Mouse (Mus musculus): Measurements from ENCODE around the gene Aqp5.

The Aqp5 gene

DNA sequence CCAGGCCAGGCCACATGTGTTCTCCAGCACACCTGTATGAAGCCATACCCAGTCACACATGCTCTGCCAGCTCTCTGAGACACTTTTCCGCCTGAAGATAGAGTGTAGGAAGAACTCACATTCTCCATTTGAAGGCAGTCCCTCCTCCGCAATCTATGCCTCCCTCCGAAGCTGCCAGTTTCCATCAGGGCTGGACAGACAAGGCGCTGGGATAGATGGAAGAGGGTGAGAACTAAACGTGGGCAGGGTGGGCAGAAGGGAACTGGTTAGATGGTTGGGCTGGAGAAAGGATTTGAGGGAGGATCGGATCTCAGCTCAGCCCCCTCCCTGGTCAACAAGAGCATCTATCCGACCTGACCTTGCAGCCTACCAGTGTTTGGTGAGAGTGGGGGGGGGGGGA lies 6.3 kb downstream of the Aqp5 start:
- no peak for DNase-seq

- no peak for DNase-seq
These were observed 7.0 kb downstream of the Aqp5 start for GRCm38 (mm10) chr15:99597596-99597995.

- DNase-seq, result no peak
These were observed 8.9 kb downstream of the Aqp5 start for GRCm38 (mm10) chr15:99599245-99600070.

DNA sequence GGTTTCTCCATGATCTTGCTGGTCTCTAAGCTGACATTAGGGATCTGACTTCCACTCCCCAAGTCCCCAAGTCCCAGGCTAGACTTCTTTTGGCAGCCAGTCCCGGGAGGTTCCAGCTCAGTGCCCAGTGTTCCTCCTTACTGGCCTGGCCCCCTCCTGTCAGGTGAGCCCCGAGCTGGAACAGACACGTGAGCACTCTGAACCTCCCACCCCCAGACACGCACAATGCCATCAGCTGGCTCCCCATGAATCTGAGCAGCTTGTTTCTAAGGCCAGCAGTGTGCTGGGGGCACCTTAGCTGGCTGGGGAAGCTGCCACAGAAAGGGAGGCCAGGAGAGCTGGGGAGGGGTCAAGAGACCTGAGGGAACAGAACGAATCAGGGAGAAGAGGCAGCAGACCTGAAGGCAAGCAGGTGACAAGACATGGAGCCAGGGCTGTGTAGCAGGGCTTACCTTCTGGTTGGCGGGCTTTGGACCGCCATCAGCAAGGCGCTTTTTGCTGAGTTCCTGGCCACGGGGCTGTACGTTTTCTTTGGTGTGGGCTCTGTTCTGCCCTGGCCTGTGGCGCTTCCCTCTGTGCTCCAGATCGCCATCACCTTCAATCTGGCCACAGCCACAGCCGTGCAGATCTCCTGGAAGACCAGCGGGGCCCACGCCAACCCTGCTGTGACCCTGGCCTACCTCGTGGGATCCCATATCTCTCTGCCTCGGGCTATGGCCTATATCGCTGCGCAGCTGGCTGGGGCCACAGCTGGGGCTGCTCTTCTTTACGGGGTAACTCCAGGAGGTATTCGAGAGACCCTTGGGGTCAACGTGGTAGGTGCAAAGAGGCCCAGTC lies 10.6 kb downstream of the Aqp5 start, which contains the start of gene Aqp6:
Gene Aqp6, plus strand, starts transcription at position 415 of the 837 bp plus-strand sequence.
- DNase-seq, result no peak

GRCm38 (mm10) chr15:99601823-99602120 lies 11.2 kb downstream of the Aqp5 start:
- no peak for DNase-seq

DNA sequence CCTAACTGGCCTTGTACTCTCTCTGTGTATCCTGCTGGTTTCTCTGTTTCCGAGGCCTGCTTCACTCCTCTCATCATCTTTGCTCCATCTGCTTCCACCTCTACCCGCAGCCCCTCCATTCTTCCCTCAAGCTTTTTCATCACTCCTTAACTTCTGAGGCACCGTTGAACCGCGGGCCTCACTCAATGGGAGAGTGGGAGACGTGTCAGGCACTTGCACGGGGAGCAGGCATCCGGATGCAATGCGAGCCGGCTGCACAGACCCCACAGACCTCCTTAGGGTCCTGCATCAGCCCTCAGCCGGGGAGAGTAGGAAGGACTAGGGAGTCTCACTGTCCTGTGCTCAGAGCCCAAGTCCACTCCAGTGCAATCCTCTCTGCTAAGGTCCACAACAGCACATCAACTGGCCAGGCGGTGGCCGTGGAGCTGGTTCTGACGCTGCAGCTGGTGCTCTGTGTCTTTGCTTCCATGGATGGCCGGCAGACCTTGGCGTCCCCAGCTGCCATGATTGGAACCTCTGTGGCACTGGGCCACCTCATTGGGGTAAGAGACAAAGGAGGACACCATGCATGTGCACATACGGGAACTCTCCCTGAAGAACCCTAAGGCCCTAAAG lies 11.7 kb downstream of the Aqp5 start:
- no peak for DNase-seq

DNA sequence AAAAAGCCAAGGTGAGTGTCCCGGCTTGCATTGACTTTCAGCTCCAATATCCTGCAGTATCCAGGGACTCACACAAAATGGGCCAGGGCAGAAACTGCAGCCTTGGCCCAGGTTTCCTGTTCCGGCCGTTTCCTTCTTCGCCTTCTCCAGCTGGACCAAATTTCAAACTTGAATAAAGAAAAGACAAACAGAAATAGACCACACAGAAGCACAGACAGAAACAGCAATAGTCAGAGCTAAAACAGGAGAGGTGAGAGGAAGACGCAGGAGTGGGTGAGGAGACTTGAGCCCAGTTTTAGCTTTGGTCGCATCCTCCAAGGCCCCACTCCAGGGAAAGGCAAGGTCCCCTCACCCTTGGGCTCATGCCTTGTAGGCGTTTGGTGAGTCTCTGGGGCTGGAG lies 12.6 kb downstream of the Aqp5 start:
- no peak for DNase-seq

DNA sequence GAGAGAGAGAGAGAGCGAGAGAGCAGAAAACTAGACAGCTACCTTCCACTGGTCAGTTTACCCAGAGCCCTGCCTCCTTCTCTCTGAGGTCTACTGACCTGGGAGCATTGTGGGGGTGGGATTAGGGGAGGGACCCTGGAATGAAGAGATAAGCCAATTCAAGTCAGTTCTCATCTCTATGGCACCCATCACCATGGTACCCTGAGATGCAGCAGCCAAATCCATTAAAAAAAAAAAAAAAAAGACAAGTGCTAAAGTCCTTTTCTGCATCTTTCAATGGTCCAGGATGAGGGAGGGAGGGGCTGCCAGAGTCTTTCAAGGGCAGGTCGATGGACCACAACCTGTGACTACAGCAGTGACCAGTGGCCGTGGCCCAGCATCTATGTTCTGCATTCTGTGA lies 15.0 kb downstream of the Aqp5 start:
- no peak for DNase-seq

DNA sequence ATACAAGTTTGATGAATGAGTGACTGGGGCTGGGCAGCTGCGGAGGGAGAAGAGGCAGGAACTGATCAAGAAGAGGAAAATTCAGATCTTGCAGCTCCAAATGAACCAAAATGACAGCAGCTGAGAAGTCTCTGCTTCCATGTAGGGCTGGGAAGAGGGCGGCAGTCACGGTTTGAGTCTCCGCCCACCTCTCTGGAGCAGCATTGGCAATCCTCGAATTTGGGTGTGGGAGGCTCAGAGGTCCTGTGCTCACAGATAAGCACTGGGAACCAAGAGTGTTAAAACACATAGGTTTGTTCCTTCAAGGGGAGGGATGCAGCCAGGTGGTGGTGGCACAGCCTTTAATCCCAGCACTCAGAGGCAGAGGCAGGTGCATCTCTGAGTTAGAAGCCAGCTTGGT lies 15.9 kb downstream of the Aqp5 start:
- no peak for DNase-seq

DNA sequence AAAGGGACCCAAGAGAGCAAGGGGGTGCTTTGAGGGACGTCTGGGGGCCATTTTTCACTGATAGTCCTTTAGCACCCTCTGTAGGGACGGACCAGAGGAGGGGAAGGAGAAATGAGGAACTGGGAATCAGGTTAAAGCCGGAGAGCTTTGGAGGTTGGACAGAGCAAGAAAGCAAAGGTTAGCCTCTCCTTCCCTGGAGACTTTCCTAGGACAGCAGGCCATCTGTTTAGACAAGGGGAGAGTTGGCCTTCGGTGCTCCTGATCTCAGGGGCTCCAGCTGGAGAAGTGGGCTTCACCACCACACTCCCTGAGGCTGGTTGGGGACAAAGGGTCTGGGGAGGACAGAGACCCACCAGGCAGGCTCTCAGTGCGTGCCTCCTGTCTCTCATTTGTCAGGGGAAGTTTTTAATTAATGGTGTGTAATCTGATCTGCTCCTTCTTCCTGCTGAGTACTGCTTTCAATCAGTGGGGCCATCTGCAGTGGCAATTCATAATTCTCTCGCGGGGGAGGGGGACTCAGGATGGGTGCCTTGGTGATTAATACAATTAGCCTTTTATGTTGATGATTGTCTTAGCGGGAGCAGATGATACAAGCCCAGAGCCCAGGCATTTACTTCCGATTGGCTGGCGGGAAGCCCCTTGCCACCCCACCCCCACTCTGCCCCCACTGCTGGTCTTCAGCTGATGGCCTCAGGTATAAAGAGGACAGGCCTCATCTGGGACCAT lies 17.0 kb downstream of the Aqp5 start:
- DNase-seq, result no peak

- DNase-seq, result no peak
These were observed 18.0 kb downstream of the Aqp5 start for GRCm38 (mm10) chr15:99608382-99609125.

DNA sequence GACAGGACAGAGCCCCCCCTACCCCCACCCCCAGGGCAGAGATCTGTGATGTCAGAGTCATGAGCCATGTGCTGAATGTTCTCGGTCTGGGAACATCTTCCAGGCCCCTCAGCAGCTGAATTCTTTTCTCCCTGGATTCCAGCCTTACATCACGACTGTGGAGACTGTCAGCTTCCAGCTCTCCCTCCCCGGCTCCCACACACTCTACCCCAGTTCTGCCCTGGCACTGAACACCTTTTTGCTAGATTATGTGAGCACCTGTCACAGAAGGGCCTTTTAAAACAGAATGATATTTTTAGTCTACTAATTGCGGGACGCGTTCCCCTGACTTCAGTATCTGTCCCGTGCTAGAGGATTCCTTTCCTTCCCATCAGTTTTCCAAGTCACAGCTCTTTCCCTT lies 21.0 kb downstream of the Aqp5 start:
- DNase-seq, result no peak

DNA sequence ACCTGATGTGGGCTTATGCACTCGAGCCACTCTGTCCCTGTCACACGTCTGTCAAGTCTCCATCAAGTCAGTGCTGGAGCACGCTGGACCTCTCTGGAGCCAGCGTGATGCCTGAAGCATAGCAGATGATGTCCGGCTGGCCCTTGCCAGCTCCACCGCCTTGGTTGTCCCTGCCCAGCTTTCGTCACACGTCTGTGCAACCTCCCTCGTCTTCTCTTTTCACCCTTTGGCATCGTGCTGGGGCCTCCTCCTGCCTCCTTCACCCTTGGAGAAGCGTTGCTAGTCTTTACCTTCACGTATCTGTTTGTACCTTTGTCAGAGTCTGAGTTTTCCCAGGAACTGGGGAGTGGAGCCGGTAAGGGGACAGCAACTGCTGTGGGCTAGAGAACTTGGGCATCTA lies 23.7 kb downstream of the Aqp5 start:
- no peak for DNase-seq

DNA sequence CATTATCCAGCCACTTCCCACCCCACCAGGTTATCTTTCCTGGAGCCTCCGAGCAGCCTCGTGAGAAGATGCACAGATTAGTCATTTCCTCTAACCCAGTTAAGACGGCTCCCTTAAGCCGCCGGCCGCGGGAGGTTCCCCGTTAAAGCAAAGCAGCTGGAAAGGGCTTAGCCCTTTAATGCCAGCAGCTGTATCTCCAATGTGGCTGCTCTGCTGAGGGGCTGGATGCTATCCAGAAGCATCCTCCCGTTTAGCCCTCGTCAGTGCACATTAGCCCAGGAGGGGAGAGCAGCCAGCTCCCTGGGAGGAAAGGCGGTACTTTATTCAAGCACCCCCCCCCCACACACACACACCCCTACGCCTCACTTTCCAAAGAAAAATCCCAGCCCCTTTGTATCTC lies 24.2 kb downstream of the Aqp5 start:
- no peak for DNase-seq

GRCm38 (mm10) chr15:99615246-99615645 lies 24.7 kb downstream of the Aqp5 start:
- peak; percentile 55 to 59 for DNase-seq

DNA sequence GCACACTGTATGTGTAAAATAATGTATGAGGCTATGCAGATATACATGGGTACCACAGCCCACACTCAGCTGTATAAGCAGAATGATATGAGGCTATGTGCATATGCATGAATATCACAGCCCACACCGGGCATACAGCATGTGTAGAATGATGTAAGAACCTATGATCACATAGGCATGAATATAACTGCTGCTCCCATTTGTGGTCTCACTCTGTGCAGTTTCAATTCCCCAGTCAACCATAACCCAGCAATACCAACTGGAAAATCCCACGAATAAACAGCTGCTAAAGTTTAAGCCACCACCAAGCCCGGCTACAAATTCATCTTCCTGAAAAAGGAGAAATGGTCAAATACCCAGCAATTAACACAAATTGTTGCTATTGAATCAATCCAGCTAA lies 28.0 kb downstream of the Aqp5 start:
- no peak for DNase-seq

GRCm38 (mm10) chr15:99619821-99620220 lies 29.2 kb downstream of the Aqp5 start:
- DNase-seq, result no peak

DNA sequence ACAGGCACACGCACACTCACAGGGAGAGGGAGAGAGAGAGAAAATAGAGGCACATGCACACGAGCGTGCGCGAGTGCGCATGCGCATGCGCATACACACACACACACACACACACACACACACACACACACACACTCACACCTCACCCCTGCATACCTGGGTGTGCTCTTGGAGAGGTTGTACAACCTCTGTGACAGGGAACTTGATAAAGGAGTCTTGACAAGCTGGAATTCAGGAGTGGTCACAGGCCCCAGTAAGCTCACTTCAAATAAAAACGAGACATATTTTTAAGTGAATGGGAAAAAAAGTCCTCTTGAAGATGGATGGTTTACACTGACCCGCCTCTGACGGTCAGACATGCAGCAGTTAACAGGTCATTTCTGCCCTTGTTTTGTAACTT lies 31.5 kb downstream of the Aqp5 start:
- DNase-seq, result no peak

DNA sequence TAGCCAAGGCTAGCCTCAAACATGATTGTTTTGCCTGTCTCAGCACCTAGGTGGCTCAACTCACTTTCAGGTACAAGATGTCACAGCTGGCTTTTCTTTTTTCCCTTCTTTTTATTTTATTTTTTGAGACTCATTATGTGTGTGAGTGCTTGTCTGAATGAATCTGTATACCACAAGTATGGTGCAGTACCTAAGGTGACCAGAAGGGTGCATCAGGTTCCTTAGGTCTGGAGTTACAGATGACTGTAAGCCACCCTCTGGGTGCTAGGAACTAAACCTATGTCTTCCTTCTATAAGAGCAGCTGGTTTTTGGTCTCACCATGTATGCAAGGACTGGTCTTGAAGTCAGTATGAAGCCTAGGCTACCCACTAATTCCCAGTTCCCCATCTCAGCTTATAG lies 41.0 kb downstream of the Aqp5 start:
- DNase-seq, result no peak

DNA sequence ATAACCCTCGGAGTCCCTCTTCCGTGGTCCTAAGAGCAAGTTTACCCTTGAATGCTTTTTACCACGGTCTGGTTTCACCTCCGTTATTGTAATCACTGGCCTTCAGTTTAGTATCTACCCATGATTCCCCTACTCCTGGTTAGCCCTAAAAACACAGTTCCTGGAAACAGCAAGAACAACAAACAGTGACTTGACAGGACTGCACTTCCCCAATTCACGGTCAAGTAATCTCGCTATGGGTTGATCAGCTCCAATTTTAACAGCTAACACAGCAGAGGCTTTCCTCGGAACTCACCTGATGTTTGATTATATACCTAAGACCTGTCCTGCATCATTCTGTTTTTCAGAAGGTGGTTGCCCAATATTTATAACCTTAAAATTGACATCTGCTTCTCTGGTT lies 44.1 kb downstream of the Aqp5 start:
- DNase-seq, result no peak

- DNase-seq, result no peak
These were observed 47.0 kb downstream of the Aqp5 start for GRCm38 (mm10) chr15:99637405-99638123.

DNA sequence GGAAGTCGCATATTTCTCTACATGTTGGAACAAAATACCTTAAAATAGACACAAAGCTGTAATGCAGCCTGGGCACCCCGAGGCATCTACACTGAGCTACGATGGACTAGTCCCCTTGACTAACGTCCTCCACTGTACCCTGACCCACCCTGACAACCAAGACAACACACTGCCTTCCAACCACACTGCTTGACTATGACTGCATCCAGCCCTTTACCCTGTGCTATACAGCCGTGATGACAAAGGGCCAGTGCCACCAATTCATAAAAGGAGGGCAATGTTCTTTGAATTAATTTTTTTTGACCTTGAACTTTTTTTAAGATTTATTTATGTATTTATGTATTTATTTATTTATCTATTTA lies 47.5 kb downstream of the Aqp5 start:
- no peak for DNase-seq

Measured in lung, adult 18-20 months (tissue).